Mouse (Mus musculus) stomach, embryonic 14.5 days (tissue): ENCODE data around the gene Osbp. TPM values are rescaled to one million over a fixed set of nuclear protein-coding genes. Genes with fewer than 3 reads are reported as not detected.

Source experiments
- ATAC-seq: fragments of 200-750 bp; cut with Nextera tagmentation; 2 replicates; pipeline ENCODE4 v1.8.0; 2017; ENCODE audit warnings: low read depth, moderate TSS enrichment; ENCODE audit not compliant: insufficient number of reproducible peaks, insufficient read depth, low FRiP score
- H3K27ac ChIP-seq: fragments of 300-500 bp; sonication (generic); 2 replicates; pipeline ENCODE4 v1.5.1; 2014; ENCODE audit warnings: mild to moderate bottlenecking, low read length, moderate library complexity, mixed read lengths
- H3K27me3 ChIP-seq: fragments of 300-500 bp; sonication (generic); 2 replicates; pipeline ENCODE4 v1.6.1; 2014; ENCODE audit warnings: low read length, control low read depth, mixed read lengths; ENCODE audit not compliant: control insufficient read depth, insufficient read depth
- H3K36me3 ChIP-seq: fragments of 300-500 bp; sonication (generic); 2 replicates; pipeline ENCODE4 v1.6.1; 2014; ENCODE audit warnings: mild to moderate bottlenecking, control low read depth, low read length, moderate library complexity, mixed read lengths; ENCODE audit not compliant: control insufficient read depth, insufficient read depth
- H3K4me1 ChIP-seq: fragments of 300-500 bp; sonication (generic); 2 replicates; pipeline ENCODE4 v1.6.1; 2014; ENCODE audit warnings: low read length, control low read depth, mixed read lengths; ENCODE audit not compliant: control insufficient read depth, insufficient read depth
- H3K4me2 ChIP-seq: fragments of 300-500 bp; sonication (generic); replicated peaks from 2 replicates; pipeline ENCODE4 v1.6.1; 2014; ENCODE audit warnings: low read depth, low read length, control low read depth
- H3K4me3 ChIP-seq: fragments of 300-500 bp; sonication (generic); 2 replicates; pipeline ENCODE4 v1.5.1; 2014; ENCODE audit warnings: low read depth, low read length, control low read depth
- H3K9ac ChIP-seq: fragments of 300-500 bp; sonication (generic); replicated peaks from 2 replicates; pipeline ENCODE4 v1.6.1; 2014; ENCODE audit warnings: low read depth, mild to moderate bottlenecking, control low read depth, low read length, moderate library complexity, mixed read lengths
- H3K9me3 ChIP-seq: fragments of 300-500 bp; sonication (generic); 2 replicates; pipeline ENCODE4 v1.6.1; 2016; ENCODE audit warnings: low read depth, low read length, control low read depth; ENCODE audit not compliant: control insufficient read depth
- WGBS: fragments of 180-500 bp; shearing (Covaris S2); extraction: QIAGEN DNeasy Blood & Tissue Kit; methylation state at CpG from one replicate; pipeline ENCODE4 v1.1.7; 2014; 5-methylcytosine and 5-hydroxymethylcytosine counted together
- polyA plus RNA-seq: library from polyadenylated mRNA; unstranded; fragments of >200 nt; fragmentation: Nextera tagmentation; extraction: Ambion mirVana; gene quantifications from 2 replicates; pipeline ENCODE4 v1.2.1, GENCODE M21; 2014

Gene Osbp
- polyA plus RNA-seq, 1 experiment from 2014 or later = 10.9 TPM

GRCm38 (mm10) chr19:11994703-11995431 lies 29.1 kb downstream of the Osbp start:
- H3K4me1 ChIP-seq = no peaks in the 10 kb centered on the region
- no peaks in the 10 kb centered on the region for H3K9me3 ChIP-seq
- H3K9ac ChIP-seq = no peak overlapping the region
- H3K4me3 ChIP-seq = no peak overlapping the region
- 89% methylated on average over 6 of the region's 6 CpGs for WGBS
- H3K27ac ChIP-seq = no peak overlapping the region
- H3K4me2 ChIP-seq = no peak overlapping the region
- peaks cover 42% of the 10 kb centered on the region for H3K36me3 ChIP-seq
- H3K27me3 ChIP-seq = no peaks in the 10 kb centered on the region
- no peak for ATAC-seq

DNA sequence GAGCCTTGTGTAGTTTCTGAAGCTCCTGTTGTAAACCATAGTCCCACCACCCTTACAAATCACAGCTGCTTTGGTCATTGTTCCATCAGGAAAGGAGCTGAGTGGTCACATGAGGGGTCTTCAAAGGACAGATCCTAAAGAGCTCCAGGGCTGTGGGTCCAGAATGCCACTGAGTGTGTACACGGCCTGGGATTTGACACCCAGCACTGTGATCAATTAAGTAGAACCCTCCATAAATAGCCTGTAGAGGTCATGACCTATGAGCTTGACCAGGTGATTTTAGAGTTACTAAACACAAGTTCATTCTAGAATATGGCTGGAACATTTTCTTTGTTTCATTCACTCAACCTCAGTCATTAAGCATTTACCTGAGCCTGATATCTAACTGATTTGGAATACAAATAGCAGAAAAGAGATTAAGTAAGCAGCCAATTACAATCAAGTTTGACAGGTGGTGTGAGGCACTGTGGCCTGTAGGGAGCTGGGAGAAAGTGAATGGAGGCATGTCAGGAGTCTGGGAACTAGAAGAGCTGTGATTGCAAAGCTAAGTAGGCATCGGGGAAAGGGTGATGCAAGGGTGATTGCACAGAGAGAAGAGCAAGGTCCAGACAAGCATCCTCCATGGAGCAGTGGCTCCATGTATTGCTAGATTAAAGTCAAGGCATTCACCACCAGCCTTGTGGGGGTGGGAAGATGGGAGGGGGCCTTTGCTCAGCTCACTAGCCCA lies 30.1 kb downstream of the Osbp start:
- Histone ChIP-seq H3K4me2 (no peak overlapping the region), H3K9me3 (no peaks in the 10 kb centered on the region), H3K27ac (no peak overlapping the region), H3K27me3 (no peaks in the 10 kb centered on the region), H3K4me1 (no peaks in the 10 kb centered on the region), H3K36me3 (peaks cover 38% of the 10 kb centered on the region), H3K9ac (no peak overlapping the region), H3K4me3 (no peak overlapping the region)
- 64% methylated on average over 2 of the region's 2 CpGs for WGBS
- ATAC-seq = peak; percentile 81

DNA sequence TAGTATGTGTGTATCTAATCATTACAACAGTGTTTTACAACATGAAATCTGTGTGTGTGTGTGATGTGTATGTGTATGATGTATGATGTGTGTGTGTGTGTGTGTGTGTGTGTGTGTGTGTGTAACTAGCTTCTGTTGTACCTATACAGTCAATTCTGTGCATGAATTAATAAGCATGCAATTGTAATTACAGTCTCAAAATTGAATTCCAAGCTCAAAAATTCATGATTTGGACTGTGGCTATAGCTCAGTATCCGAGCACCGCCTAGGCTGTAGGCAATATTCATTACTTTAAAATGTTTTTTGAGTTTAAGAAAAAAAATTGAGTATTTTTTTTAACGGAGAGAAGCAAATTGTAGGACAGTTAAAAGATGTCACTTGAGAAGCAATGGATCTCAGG lies 35.9 kb downstream of the Osbp start:
- Histone ChIP-seq H3K27ac (no peak overlapping the region), H3K9ac (no peak overlapping the region), H3K4me3 (no peak overlapping the region), H3K4me1 (peaks cover 13% of the 10 kb centered on the region; the same call in 1 of the 2 replicates), H3K27me3 (no peaks in the 10 kb centered on the region), H3K36me3 (no peaks in the 10 kb centered on the region), H3K4me2 (no peak overlapping the region), H3K9me3 (no peaks in the 10 kb centered on the region)
- no peak for ATAC-seq
- WGBS = 26% methylated on average over 3 of the region's 3 CpGs

GRCm38 (mm10) chr19:12002125-12002524 lies 36.4 kb downstream of the Osbp start:
- Histone ChIP-seq H3K4me1 (peaks cover 18% of the 10 kb centered on the region; the same call in 1 of the 2 replicates), H3K27ac (no peak overlapping the region), H3K9me3 (no peaks in the 10 kb centered on the region), H3K9ac (no peak overlapping the region), H3K4me2 (peak overlapping the region; percentile 29), H3K4me3 (peak overlapping the region; percentile 2; the same call in 1 of the 2 replicates), H3K36me3 (no peaks in the 10 kb centered on the region), H3K27me3 (no peaks in the 10 kb centered on the region)
- 5% methylated on average over 11 of the region's 11 CpGs for WGBS
- peak; percentile 37; the same call in 1 of the 2 replicates for ATAC-seq

DNA sequence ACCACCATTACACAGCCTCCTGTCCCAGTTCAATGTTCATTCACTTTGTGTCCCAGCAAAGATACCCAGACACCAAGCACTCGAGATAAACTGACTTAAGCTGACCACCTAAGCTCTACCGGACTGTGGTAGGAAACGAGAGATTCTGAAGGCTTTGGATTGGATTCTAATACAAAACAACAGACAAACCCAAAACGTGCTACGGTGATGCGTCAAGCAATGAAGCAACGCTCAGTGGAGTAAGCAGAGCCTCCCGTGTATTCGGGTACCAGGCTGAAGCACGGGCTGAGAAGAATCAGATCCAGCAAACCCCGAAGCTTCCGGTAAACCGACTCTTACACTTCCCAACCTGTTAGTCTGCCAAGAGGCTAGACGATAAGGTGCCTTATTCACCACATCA lies 37.0 kb downstream of the Osbp start:
- H3K36me3 ChIP-seq = no peaks in the 10 kb centered on the region
- peak overlapping the region; percentile 2; the same call in 1 of the 2 replicates for H3K4me3 ChIP-seq
- peaks cover 23% of the 10 kb centered on the region; the same call in 1 of the 2 replicates for H3K4me1 ChIP-seq
- H3K4me2 ChIP-seq = peak overlapping the region; percentile 29; the same call in 1 of the 2 replicates
- 55% methylated on average over 14 of the region's 14 CpGs for WGBS
- no peak overlapping the region for H3K27ac ChIP-seq
- no peaks in the 10 kb centered on the region for H3K9me3 ChIP-seq
- no peak for ATAC-seq
- no peaks in the 10 kb centered on the region for H3K27me3 ChIP-seq
- no peak overlapping the region for H3K9ac ChIP-seq

DNA sequence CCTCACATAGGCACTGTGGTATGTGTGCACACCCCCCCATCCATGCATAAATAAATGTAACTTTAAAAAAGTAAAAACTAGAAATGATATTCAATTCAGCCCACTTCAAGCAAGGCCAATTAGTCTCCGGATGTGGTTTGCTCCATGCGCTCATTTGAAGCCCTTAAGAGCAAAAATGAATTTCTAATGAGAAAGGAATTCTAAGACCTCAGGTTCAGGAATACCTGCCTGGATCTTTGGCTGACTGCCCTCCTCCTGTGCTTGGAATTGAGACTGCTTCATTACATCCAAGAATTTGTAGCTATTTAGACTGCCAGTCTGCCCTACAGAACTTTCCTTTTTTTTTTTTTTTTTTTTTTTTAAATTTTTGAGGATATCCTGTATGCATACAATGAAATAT lies 37.8 kb downstream of the Osbp start:
- Histone ChIP-seq H3K27me3 (no peaks in the 10 kb centered on the region), H3K9ac (no peak overlapping the region), H3K4me1 (peaks cover 23% of the 10 kb centered on the region; the same call in 1 of the 2 replicates), H3K4me3 (no peak overlapping the region), H3K36me3 (no peaks in the 10 kb centered on the region), H3K27ac (no peak overlapping the region), H3K4me2 (no peak overlapping the region), H3K9me3 (no peaks in the 10 kb centered on the region)
- no peak for ATAC-seq
- 96% methylated on average over 2 of the region's 2 CpGs for WGBS

DNA sequence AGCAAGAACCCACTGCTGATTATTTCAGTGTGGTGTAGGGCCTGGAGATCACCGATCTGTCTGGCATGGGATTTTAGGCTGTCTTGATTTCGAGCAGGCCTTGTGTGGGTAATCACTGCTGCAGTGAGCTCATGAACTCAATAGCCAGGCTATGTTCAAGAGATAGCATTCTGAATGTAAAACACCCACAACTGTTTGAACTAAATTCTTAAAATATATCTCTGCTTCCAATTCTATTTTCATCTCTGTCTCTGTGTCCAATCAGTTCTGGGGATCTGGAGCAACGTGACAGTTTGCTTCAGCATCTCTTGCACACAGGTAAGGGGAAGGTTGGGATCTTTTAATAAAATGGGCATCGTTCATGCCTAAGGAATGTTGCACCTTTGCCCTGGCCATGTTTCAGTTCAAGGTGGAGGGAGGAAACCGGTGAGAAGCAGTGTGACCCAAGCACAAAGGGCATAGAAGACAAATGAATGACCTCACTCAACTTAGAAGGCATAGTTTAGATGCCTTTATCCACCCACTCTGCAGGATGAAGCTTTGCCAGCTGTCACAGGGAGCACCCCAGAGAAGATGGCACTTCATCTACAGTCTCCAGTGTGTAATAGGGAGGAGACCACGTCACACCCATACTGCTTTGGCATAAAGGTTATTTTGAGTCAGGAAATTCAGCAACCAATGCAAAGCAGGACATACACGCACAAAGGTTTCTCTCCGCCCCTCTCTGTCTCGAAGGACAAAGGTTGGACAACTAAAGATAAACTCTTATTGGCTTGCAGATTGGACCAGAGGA lies 38.7 kb downstream of the Osbp start:
- no peak overlapping the region for H3K9ac ChIP-seq
- WGBS = 45% methylated on average over 9 of the region's 9 CpGs
- no peak for ATAC-seq
- H3K4me3 ChIP-seq = peak overlapping the region; percentile 64; the same call in 1 of the 2 replicates
- H3K9me3 ChIP-seq = no peaks in the 10 kb centered on the region
- H3K36me3 ChIP-seq = no peaks in the 10 kb centered on the region
- H3K4me1 ChIP-seq = peaks cover 23% of the 10 kb centered on the region; the same call in 1 of the 2 replicates
- H3K27me3 ChIP-seq = no peaks in the 10 kb centered on the region
- peak overlapping the region; percentile 48 for H3K4me2 ChIP-seq
- no peak overlapping the region for H3K27ac ChIP-seq
